ENCODE assay signal across 8 mouse cellular contexts in genomic region chrX:151168438-151169131, GRCm38 (mm10). TPM values are rescaled to one million over a fixed set of nuclear protein-coding genes. Genes with fewer than 3 reads are reported as not detected.
DNase-seq lines count a peak whose midpoint lies in the region; ATAC-seq and TF ChIP-seq lines count a peak whose summit lies in the region.

No protein-coding gene starts in this region.

- TF ChIP-seq POLR2A in lung, adult 2 months (IDR thresholded peaks at IDR 0.05; ENCODE audit: borderline replicate concordance, extremely low read depth, low read depth, low read length), result no peak

- 29% methylated on average over 21 of the region's 25 CpGs for WGBS in forebrain, embryonic 14.5 days
- 27% methylated on average over 25 of the region's 25 CpGs for WGBS in lung, adult 2 months

- peak; percentile 80 for ATAC-seq in cerebellum, adult (ENCODE audit: insufficient number of reproducible peaks, low FRiP score, low TSS enrichment)
- ATAC-seq in forebrain, embryonic 14.5 days, result peak; percentile 84
- no peak; the same call in 1 of the 2 replicates for ATAC-seq in megakaryocyte progenitor cell, adult 5-6 weeks (replicated peaks; ENCODE audit: poor library complexity)

- no peaks in the 10 kb centered on the region for H3K27me3 ChIP-seq in forebrain, embryonic 14.5 days (replicated peaks; ENCODE audit: control insufficient read depth, insufficient read depth, low read length)

- peak; percentile 8 for DNase-seq in B cell, adult 2 months
- peak; percentile 87 for DNase-seq in forebrain, embryonic 14.5 days (ENCODE audit: low spot score)
- peak; percentile 6 to 18 for DNase-seq in heart, postnatal 14 days
- DNase-seq in layer of hippocampus, adult 2 months (ENCODE audit: low spot score in 2 of 2), result peak; percentile 49 to 52
- peak; percentile 2 for DNase-seq in lung, adult 2 months
- DNase-seq in retina, postnatal 1 day, result peak; percentile 89

- H3K27ac ChIP-seq in forebrain, embryonic 14.5 days (ENCODE audit: low read depth, low read length), result peak overlapping the region; percentile 93
- peak overlapping the region; percentile 92 for H3K27ac ChIP-seq in layer of hippocampus, adult 2 months

- H3K4me2 ChIP-seq in forebrain, embryonic 14.5 days (ENCODE audit: low read length), result peak overlapping the region; percentile 54

- H3K4me3 ChIP-seq in forebrain, embryonic 14.5 days (ENCODE audit: low read depth, low read length), result peak overlapping the region; percentile 44
- peak overlapping the region; percentile 64 for H3K4me3 ChIP-seq in layer of hippocampus, adult 2 months
- no peak overlapping the region for H3K4me3 ChIP-seq in lung, adult 2 months (replicated peaks; ENCODE audit: extremely low read depth, low read depth, low read length)

- peak overlapping the region; percentile 58 for H3K9ac ChIP-seq in forebrain, embryonic 14.5 days (ENCODE audit: low read length)

- no peak for TF ChIP-seq CTCF in layer of hippocampus, adult 2 months (conservative IDR thresholded peaks at IDR 0.05)
- no peak for TF ChIP-seq CTCF in lung, adult 2 months (IDR thresholded peaks at IDR 0.05; ENCODE audit: insufficient read depth, low read length)

- no peaks in the 10 kb centered on the region for H3K9me3 ChIP-seq in forebrain, embryonic 14.5 days (replicated peaks; ENCODE audit: control insufficient read depth, low read length)

- H3K36me3 ChIP-seq in forebrain, embryonic 14.5 days (ENCODE audit: control insufficient read depth, insufficient read depth, low read length), result no peaks in the 10 kb centered on the region

- no peaks in the 10 kb centered on the region for H3K4me1 ChIP-seq in forebrain, embryonic 14.5 days (ENCODE audit: control insufficient read depth, insufficient read depth, low read length)
- H3K4me1 ChIP-seq in lung, adult 2 months (ENCODE audit: control insufficient read depth, insufficient read depth, low read length), result no peaks in the 10 kb centered on the region

- intact Hi-C loops in heart, postnatal 14 days (cut with DNase I), result no loop called here

RNA-seq across cellular contexts. Expression of gene Wnk3, which starts 29.3 kb away (rescaled TPM):
- 18.8 and 26.4 TPM in 2 replicates for polyA plus RNA-seq in forebrain, embryonic 14.5 days (2014; fragmentation: Nextera tagmentation; extraction: Ambion mirVana)
- under 1 TPM; 0.32 to 0.41 TPM for total RNA-seq in heart, postnatal 14 days (2021)
- 10 to 100 TPM; 38.4 to 41.6 TPM for total RNA-seq in layer of hippocampus, adult 2 months (2021)
- polyA plus RNA-seq in lung, adult 2 months (2012; rRNA removed), result 0.19 TPM in 1 of 2 replicates, not detected in the other
- total RNA-seq in megakaryocyte progenitor cell, adult 5-6 weeks (2015), result 0.12 TPM in 1 of 2 replicates, not detected in the other
- 0.07 TPM in 1 of 2 replicates, not detected in the other for total RNA-seq in megakaryocyte progenitor cell, adult 5-6 weeks (2017)

Comparison
In these comparisons a context has a peak if more than half of its experiments do, and no peak if none do; other contexts are left out.
1. DNase-seq: peak in every context shown above with its lines; median percentile 89 in retina, postnatal 1 day; 87 in forebrain, embryonic 14.5 days; 50 in layer of hippocampus, adult 2 months; 12 in heart, postnatal 14 days; 8 in B cell, adult 2 months; 2 in lung, adult 2 months.
2. RNA of gene Wnk3, which starts 29.3 kb away (total RNA-seq): 38.4 to 41.6 TPM in layer of hippocampus, adult 2 months; 0.32 to 0.41 TPM in heart, postnatal 14 days and 0.07 to 0.12 TPM in megakaryocyte progenitor cell, adult 5-6 weeks; every median in the first group is over 10 times any median in the second.